Mouse (Mus musculus): Measurements from ENCODE around the gene Uso1. TPM values are rescaled to one million over a fixed set of nuclear protein-coding genes. Genes with fewer than 3 reads are reported as not detected.
"Not testable (repeated sequence)": the region's sequence is repeated elsewhere in the genome, so short reads cannot be mapped to it uniquely, and the experiment has no call there.

The Uso1 gene
- polyA plus RNA-seq, 1 experiment from 2014 or later, result 27.4 TPM

- H3K4me3 ChIP-seq (replicated peaks; ENCODE audit: low read length), result no peak overlapping the region
- no peak overlapping the region for H3K9ac ChIP-seq
- H3K4me1 ChIP-seq (replicated peaks; ENCODE audit: control insufficient read depth, insufficient read depth, low read length), result no peaks in the 10 kb centered on the region
- H3K27me3 ChIP-seq (ENCODE audit: control insufficient read depth, insufficient read depth, low read length), result no peaks in the 10 kb centered on the region
- H3K27ac ChIP-seq, result no peak overlapping the region
- 94% methylated on average over 3 of the region's 3 CpGs for WGBS
- DNase-seq (ENCODE audit: low spot score) (no peak), ATAC-seq (ENCODE audit: low FRiP score) (no peak)
- peaks cover 13% of the 10 kb centered on the region for H3K36me3 ChIP-seq (replicated peaks; ENCODE audit: control insufficient read depth, insufficient read depth)
- no peaks in the 10 kb centered on the region for H3K9me3 ChIP-seq (ENCODE audit: control insufficient read depth, low read length)
- no peak overlapping the region for H3K4me2 ChIP-seq (replicated peaks)
These were observed 10.5 kb downstream of the Uso1 start for GRCm38 (mm10) chr5:92148248-92148647.

- no peaks in the 10 kb centered on the region for H3K4me1 ChIP-seq (replicated peaks; ENCODE audit: control insufficient read depth, insufficient read depth, low read length)
- ATAC-seq (ENCODE audit: low FRiP score) (no peak), DNase-seq (ENCODE audit: low spot score) (no peak)
- H3K27ac ChIP-seq, result no peak overlapping the region
- H3K27me3 ChIP-seq (ENCODE audit: control insufficient read depth, insufficient read depth, low read length), result no peaks in the 10 kb centered on the region
- no peak overlapping the region for H3K4me3 ChIP-seq (replicated peaks; ENCODE audit: low read length)
- 92% methylated on average over 5 of the region's 5 CpGs for WGBS
- H3K9me3 ChIP-seq (ENCODE audit: control insufficient read depth, low read length), result no peaks in the 10 kb centered on the region
- H3K36me3 ChIP-seq (replicated peaks; ENCODE audit: control insufficient read depth, insufficient read depth), result peaks cover 17% of the 10 kb centered on the region
- no peak overlapping the region for H3K9ac ChIP-seq
- H3K4me2 ChIP-seq (replicated peaks), result no peak overlapping the region
These were observed 11.7 kb downstream of the Uso1 start for GRCm38 (mm10) chr5:92149330-92149982.

GRCm38 (mm10) chr5:92154861-92155260 lies 17.1 kb downstream of the Uso1 start:
- Histone ChIP-seq H3K27me3 (ENCODE audit: control insufficient read depth, insufficient read depth, low read length) (no peaks in the 10 kb centered on the region), H3K36me3 (replicated peaks; ENCODE audit: control insufficient read depth, insufficient read depth) (peaks cover 33% of the 10 kb centered on the region), H3K9me3 (ENCODE audit: control insufficient read depth, low read length) (peaks cover 5% of the 10 kb centered on the region; the same call in 1 of the 2 replicates), H3K27ac (no peak overlapping the region), H3K4me3 (replicated peaks; ENCODE audit: low read length) (no peak overlapping the region), H3K4me2 (replicated peaks) (no peak overlapping the region), H3K4me1 (replicated peaks; ENCODE audit: control insufficient read depth, insufficient read depth, low read length) (no peaks in the 10 kb centered on the region), H3K9ac (no peak overlapping the region)
- peak; percentile 3 for DNase-seq (ENCODE audit: low spot score)
- WGBS, result 92% methylated on average over 3 of the region's 3 CpGs
- no peak for ATAC-seq (ENCODE audit: low FRiP score)

GRCm38 (mm10) chr5:92165976-92166375 lies 28.2 kb downstream of the Uso1 start:
- Histone ChIP-seq H3K4me2 (replicated peaks) (no peak overlapping the region), H3K36me3 (replicated peaks; ENCODE audit: control insufficient read depth, insufficient read depth) (peaks cover 38% of the 10 kb centered on the region), H3K4me1 (replicated peaks; ENCODE audit: control insufficient read depth, insufficient read depth, low read length) (no peaks in the 10 kb centered on the region), H3K27me3 (ENCODE audit: control insufficient read depth, insufficient read depth, low read length) (no peaks in the 10 kb centered on the region), H3K9ac (no peak overlapping the region), H3K9me3 (ENCODE audit: control insufficient read depth, low read length) (no peaks in the 10 kb centered on the region), H3K4me3 (replicated peaks; ENCODE audit: low read length) (no peak overlapping the region), H3K27ac (no peak overlapping the region)
- WGBS, result 94% methylated on average over 6 of the region's 6 CpGs
- ATAC-seq (ENCODE audit: low FRiP score) (no peak), DNase-seq (ENCODE audit: low spot score) (no peak)

- no peak overlapping the region for H3K4me3 ChIP-seq (replicated peaks; ENCODE audit: low read length)
- H3K27ac ChIP-seq, result no peak overlapping the region
- H3K27me3 ChIP-seq (ENCODE audit: control insufficient read depth, insufficient read depth, low read length), result no peaks in the 10 kb centered on the region
- ATAC-seq (ENCODE audit: low FRiP score) (no peak), DNase-seq (ENCODE audit: low spot score) (no peak)
- peaks cover 4% of the 10 kb centered on the region; the same call in 1 of the 2 replicates for H3K9me3 ChIP-seq (ENCODE audit: control insufficient read depth, low read length)
- H3K4me1 ChIP-seq (replicated peaks; ENCODE audit: control insufficient read depth, insufficient read depth, low read length), result no peaks in the 10 kb centered on the region
- no peak overlapping the region for H3K4me2 ChIP-seq (replicated peaks)
- 95% methylated on average over 8 of the region's 8 CpGs for WGBS
- peaks cover 87% of the 10 kb centered on the region for H3K36me3 ChIP-seq (replicated peaks; ENCODE audit: control insufficient read depth, insufficient read depth)
- H3K9ac ChIP-seq, result no peak overlapping the region
These were observed 45.5 kb downstream of the Uso1 start for GRCm38 (mm10) chr5:92183071-92183830.

- peaks cover 11% of the 10 kb centered on the region; the same call in 1 of the 2 replicates for H3K9me3 ChIP-seq (ENCODE audit: control insufficient read depth, low read length)
- ATAC-seq (ENCODE audit: low FRiP score) (no peak), DNase-seq (ENCODE audit: low spot score) (no peak)
- 96% methylated on average over 7 of the region's 7 CpGs for WGBS
- H3K9ac ChIP-seq, result no peak overlapping the region
- no peak overlapping the region for H3K4me3 ChIP-seq (replicated peaks; ENCODE audit: low read length)
- no peaks in the 10 kb centered on the region for H3K27me3 ChIP-seq (ENCODE audit: control insufficient read depth, insufficient read depth, low read length)
- H3K36me3 ChIP-seq (replicated peaks; ENCODE audit: control insufficient read depth, insufficient read depth), result peaks cover 84% of the 10 kb centered on the region
- no peaks in the 10 kb centered on the region for H3K4me1 ChIP-seq (replicated peaks; ENCODE audit: control insufficient read depth, insufficient read depth, low read length)
- H3K27ac ChIP-seq, result no peak overlapping the region
- no peak overlapping the region for H3K4me2 ChIP-seq (replicated peaks)
These were observed 51.2 kb downstream of the Uso1 start for GRCm38 (mm10) chr5:92188881-92189483.

GRCm38 (mm10) chr5:92195716-92196115 lies 58.0 kb downstream of the Uso1 start:
- ATAC-seq (ENCODE audit: low FRiP score) (0 out of 2 replicates have a peak, but pooled peaks have one; percentile 67), DNase-seq (ENCODE audit: low spot score) (peak; percentile 67)
- not testable (repeated sequence) for H3K9me3 ChIP-seq (ENCODE audit: control insufficient read depth, low read length); H3K4me3 ChIP-seq (replicated peaks; ENCODE audit: low read length); H3K27ac ChIP-seq; H3K27me3 ChIP-seq (ENCODE audit: control insufficient read depth, insufficient read depth, low read length); H3K4me1 ChIP-seq (replicated peaks; ENCODE audit: control insufficient read depth, insufficient read depth, low read length); H3K9ac ChIP-seq; H3K4me2 ChIP-seq (replicated peaks)
- H3K36me3 ChIP-seq (replicated peaks; ENCODE audit: control insufficient read depth, insufficient read depth), result peaks cover 71% of the 10 kb centered on the region
- WGBS, result 46% methylated on average over 2 of the region's 2 CpGs

GRCm38 (mm10) chr5:92196895-92197811 lies 59.4 kb downstream of the Uso1 start:
- no peaks in the 10 kb centered on the region for H3K27me3 ChIP-seq (ENCODE audit: control insufficient read depth, insufficient read depth, low read length)
- H3K36me3 ChIP-seq (replicated peaks; ENCODE audit: control insufficient read depth, insufficient read depth), result peaks cover 77% of the 10 kb centered on the region
- DNase-seq (ENCODE audit: low spot score) (peak; percentile 38), ATAC-seq (ENCODE audit: low FRiP score) (peak; percentile 63)
- H3K4me1 ChIP-seq (replicated peaks; ENCODE audit: control insufficient read depth, insufficient read depth, low read length), result no peaks in the 10 kb centered on the region
- no peaks in the 10 kb centered on the region for H3K9me3 ChIP-seq (ENCODE audit: control insufficient read depth, low read length)
- no peak overlapping the region for H3K4me2 ChIP-seq (replicated peaks)
- H3K9ac ChIP-seq, result no peak overlapping the region
- 54% methylated on average over 15 of the region's 15 CpGs for WGBS
- H3K27ac ChIP-seq, result peak overlapping the region; percentile 64
- no peak overlapping the region for H3K4me3 ChIP-seq (replicated peaks; ENCODE audit: low read length)

All from hindbrain, embryonic 14.5 days (tissue).